Mouse (Mus musculus): ENCODE measurements around the gene Adam15.

DNA sequence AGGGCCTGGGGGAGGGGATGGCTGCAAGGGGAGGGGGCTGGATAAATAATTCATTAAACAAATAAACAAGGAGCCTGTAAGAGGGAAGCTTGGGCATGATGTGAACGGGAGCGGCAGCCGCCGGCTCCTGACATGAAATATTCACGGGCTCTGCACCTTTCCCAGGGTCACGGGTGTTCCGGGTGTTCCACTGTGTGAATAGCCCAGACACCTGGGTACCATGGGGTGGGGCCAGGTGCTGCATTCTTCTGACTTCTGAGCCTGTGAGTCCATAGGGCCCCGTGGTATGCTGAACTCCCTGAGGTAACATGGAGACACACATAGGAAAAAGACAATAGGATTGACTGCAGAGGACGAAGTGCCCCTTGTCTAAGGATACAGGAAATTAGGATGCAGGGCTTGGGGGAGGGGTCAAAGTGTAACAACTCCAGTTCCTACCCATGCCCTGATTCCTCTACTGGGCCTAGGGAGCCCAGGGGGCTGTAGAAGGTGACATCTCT is 22.4 kb downstream of the Adam15 start:
- TF ChIP-seq POLR2A (IDR thresholded peaks at IDR 0.05; ENCODE audit: low read depth, low read length) (no peak), CTCF (IDR thresholded peaks at IDR 0.05; ENCODE audit: borderline replicate concordance, insufficient read depth, low read length) (no peak)

Measured in embryonic fibroblast, embryonic 13.5 days (primary cell).